Mouse (Mus musculus) thymus, postnatal 0 days (tissue): ENCODE measurements at regions not wholly inside any gene's neighbourhood (a gene's known extent, or its start where the extent isn't known, plus 50 kb on each side); places are given as distances from the start of the nearest gene placed in this dataset.

Experiments
- DNase-seq: peaks from one replicate; pipeline ENCODE4 v3.0.0-alpha.2; 2015; ENCODE audit warnings: low spot score

DNA sequence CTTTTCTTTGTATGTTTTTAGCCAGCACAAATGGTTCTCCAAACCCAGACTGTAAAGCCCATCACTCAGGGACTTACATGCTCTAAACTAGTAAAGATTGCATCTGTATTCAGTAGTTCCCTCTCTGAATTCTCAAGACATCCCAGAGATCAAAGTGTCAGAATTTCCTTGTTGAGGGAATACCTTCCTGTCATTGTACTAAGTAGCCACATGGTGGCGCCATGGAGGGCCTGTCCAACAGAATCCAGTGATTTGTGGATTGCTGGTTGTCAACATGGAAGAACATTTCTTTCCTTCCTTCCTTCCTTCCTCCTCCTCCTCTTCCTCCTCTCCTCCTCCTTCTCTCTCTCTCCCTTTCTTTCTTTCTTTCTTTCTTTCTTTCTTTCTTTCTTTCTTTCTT, 93.6 kb upstream of the Trpm1 start:
- DNase-seq = peak; percentile 54

DNA sequence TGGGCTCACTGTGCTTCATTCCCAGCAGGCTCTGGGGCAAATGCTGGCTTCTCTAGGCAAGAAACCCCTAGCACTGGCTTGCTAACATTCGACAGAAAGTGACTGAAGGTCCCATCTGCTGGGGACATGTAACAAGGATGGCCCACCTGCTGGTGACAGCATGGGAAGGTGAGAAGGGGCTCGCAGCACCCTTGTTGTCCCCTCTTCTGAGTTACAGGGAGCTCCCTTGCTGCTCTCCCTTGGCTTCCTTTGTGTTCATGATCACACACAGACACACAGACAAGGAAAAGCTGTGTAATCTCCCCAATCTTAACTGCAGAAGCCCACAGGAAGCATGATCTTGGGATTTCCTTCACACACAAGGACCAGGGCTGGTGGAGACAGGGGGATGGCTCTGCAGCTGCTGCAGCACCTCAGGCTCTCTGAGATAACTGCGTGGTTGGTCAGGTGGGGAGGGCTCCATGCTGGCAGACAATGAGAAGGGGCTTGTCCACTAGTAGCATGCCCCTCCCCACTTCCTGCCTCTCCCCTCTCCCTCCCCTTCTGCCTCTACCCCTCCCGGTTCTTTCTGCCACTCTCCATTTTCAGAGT, 95.3 kb upstream of the Trpm1 start:
- peak; percentile 46 for DNase-seq

DNA sequence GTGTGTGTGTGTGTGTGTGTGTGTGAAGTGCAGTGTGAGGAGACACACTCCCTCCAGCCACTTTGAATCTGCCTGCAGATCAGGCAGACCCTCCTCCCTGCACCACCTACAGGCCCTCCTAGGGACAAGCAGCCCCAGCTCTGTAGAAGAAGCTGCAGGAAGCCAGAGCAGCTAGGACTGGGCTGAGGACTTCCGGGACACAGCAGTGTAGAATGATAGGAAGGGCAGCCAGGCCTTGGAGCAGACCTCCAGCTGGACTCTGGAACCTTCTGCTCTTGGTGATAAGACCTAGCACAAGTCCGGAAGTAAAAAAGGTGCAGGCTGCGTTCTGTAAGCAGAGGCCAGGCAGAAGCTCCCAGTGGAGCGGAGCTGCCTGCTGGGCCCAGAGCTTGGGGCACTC, 95.8 kb upstream of the Trpm1 start:
- DNase-seq = peak; percentile 79

DNA sequence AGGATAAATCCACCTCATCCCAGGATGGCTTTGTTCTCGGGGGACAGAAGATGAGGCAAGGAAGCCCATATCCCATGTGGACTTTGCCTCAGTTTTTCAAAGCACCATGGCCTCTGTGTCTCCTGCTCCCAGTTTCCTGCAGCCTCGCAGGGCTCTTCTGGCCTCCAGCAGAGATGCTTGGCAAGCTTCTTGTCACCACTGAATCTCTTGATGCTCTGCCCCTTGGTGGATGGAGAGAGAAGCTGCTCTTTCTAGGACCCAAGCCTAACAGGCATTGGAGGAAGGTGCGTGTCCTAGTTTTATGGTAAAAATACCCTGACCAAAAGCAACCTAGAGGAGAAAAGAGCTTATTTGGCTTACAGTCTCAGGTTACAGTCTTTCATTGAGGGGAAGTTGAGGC, 97.1 kb upstream of the Trpm1 start:
- DNase-seq = no peak

DNA sequence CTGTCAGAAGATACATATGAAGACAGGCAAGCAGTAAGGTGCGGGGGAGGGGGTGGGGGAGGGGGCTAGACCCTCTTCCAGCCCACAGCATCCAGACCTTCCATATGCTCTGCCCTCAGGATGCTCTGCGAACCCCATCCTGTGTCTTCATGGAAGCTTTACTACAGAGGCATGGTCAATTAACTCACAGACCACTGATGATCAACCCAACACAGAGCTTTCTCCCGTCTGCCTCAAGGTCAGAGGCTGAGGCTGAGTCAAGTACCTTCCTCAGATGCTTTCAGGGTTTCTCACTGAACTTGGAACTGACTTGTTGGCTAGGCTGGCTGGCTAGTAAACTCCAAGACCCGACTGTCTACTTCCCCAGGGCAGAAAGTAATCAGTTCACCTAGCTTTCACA, 98.6 kb upstream of the Trpm1 start:
- no peak for DNase-seq

DNA sequence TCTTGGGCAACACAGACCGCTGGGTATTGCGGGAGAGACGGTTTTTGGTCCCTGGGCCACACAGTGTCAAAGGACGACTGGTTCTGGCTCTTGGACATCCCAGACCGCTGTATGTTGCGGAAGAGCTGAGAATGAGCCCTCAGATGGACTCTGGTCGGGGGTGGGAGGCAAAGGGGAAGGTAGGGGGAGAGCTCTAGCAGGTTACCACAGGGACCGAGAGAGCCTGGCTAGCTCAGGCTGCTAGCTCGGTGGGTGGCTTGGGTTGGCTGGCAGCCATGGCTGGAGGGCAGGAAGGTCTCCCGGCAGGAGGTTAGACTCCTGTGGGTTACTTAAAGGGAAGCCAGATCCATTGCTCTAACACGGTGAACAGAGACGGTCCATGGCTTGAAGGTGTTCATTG, 99.9 kb upstream of the Trpm1 start:
- no peak for DNase-seq

DNA sequence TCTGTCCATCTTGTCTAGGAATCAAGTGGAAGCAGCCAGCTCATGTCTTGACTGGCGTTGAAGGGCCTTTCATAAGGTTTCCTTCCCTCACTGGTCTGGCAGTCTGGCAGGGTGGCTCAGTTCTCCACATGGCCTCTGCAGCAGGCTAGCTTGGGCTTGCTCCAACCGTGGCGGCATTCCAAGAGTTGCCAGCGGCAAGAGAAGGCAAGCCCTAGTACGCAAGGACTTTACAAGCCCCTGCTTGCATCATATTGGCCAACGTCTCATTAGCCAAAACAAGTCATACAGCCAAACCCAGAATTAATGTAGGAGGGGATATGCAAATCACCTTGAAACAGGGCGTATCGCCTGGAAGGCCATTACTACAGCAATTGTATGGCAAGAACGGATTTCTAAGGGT, 101.2 kb upstream of the Trpm1 start:
- DNase-seq = no peak

DNA sequence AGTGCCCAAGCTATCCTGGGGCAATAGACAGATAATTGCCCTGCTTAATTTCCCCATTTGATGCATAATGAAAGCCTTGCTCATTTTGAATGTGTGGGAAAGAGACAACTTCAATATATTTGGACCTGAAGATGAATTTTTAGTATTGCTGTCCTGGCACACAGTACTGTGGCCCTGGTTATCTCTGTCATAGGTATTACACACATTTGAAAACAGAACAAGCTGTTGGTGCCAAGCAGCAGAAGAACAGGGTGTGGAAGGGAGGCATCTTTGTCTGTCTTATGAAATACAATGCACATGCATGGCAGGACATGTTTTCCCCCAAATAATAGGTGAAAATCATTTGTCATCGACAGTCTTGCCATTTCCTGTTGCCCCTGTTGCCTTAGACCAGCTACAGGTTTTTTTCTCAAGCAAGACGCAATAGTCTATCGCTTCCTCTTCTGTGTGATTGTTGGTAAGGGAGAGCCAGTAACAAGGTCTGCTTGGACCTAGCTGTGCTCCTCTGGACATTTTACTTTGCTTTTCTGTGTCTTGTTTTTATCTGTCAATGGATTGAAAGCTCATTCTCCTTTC, 102.7 kb upstream of the Trpm1 start:
- no peak for DNase-seq

DNA sequence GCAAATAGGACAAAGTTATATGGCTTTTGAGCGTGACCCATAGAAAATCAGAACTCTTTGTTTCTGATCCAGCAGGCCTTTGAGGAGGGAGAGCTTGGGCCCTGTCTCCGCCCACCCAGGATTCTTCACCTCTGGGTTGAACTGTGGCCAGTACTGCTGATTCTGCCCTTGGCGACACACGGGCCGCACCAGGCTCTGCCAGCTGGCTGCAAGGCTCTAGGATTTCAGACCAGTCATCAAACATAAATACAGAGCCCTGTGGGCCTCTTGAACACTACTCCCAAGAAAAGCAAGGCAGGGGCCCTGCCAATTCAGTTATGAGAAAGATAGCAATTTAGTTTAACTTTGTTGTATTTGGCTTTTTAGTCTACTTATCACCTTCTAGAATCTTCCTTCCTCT, 103.4 kb upstream of the Trpm1 start:
- no peak for DNase-seq

DNA sequence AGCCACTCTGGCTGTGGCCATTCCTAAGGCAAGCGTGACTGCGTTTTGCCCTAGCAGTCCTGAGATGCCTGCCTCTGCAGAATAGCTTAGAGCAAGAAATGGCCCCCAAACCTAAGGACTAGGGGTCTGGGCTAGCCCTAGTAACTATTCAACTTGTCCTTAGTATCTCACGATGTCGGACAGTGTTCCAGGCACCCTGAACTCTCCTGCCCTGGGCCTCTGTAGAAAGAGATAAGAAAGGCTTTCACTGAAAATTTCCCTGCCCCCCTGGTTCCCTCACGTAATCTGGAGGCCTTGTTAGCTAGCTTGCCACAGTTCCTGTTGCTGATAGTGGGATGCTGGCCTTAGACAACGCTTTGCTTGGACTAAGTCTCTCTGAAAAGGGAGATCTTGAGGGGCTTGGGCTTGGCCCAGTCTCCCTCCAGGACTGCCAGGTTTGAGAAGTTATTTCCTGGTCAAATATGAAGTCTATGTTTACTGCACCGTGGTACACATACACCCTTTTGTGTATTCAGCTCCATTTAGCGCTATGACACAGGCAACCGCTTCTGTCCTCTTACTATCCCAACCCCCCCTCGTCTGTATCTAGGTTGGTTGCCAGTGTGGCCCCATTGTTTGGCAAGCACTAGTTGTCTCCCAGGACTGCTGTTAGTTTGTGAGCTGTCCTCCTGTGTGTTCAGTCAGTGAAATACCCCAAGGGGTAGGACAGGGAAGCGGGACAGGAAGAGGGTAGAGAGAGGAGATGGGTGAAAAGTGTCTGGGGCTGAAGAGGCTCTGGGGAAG, 104.3 kb upstream of the Trpm1 start:
- peak; percentile 43 for DNase-seq

DNA sequence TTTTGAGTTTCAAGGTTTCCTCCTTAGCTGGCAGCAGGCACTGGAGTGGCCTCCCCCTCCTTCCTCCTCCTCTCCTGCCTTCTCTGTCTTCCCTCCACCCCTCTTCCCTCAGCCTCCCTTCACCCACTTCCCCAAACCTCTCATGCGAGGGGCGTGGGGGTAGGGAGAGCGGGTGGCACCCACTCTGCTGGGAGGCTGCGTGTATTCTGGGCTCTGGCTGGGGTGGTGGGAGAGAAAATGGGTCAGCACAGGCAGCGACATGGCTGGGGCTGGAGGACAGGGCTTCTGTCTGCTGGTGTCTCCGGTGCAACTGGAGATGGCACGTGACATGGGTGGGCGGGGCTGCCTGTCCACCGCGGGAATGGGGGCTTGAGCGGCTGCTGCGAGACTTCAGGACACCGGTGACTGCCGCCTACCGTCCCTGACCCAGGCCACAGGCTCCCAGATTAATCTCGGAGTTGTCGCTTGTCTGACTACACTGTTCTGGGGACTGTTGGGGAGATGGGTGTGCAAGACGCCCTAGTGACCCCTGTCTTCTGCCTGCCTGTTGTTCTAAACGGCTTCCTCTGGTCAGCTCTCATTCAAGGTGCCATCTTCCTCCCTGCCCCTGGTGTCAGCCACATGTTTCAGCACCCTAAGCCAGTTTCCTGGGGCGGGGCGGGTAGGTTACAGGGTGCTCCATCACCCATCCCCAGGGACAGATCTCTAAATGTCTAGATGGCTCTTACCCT, 105.0 kb upstream of the Trpm1 start:
- peak; percentile 65 for DNase-seq

DNA sequence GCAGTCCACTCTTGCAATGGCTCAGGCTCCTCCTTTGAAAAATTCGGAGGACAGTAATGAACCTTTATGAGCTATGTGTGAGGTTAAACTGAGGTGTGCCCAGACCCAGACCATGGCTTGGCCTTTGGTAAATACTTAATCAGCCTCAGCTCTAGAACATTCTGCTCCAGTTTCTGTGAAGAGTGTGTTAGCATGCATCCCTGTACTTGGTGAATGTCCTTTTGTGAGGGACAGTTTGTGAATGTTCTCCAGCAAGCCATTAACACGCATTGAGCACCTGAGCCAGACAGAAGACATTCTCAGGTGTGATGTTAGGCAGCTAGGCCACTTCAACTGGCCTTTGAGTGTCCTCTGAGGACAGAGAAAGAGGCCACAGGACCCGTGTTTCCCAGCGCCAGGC, 105.8 kb upstream of the Trpm1 start:
- no peak for DNase-seq

DNA sequence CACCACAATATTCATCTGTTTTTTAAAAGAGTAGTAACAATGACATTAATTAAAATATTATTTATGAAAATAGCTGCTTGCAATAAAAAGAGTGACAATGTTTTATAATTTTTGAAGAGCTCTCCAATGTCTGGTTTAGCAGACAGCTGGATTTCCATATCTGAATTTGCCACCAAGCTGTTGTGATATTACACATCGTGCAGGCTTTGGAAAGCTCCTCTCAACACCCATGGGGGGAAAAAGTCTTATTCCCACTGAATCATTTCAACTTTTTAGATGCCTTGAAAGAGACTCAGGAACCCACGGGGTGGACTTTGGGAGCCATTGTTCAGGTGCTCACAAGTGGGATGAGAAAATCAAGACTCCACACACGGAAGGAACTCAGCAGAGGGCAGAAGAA, 106.6 kb upstream of the Klf13 start:
- DNase-seq = no peak

DNA sequence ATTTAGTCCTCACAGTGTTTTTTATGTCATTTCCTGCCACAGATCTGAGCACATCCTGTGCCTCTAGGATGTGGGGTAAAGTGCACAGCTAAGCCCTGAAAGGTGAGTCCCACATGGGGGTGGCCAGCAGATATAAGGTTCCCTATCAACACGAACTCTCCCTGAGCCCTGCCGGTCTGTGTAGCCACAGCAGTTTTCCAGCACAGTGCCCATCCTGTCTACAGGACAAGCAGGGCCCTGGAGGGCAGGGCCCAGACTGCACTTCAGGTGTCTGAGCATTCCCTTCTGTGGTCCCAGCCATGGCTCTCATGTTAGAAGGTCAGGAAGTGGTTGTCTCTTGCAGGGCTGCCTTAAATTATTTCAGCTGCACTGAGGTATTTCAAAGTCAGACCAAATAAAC, 104.3 kb upstream of the Klf13 start:
- DNase-seq = peak; percentile 86

DNA sequence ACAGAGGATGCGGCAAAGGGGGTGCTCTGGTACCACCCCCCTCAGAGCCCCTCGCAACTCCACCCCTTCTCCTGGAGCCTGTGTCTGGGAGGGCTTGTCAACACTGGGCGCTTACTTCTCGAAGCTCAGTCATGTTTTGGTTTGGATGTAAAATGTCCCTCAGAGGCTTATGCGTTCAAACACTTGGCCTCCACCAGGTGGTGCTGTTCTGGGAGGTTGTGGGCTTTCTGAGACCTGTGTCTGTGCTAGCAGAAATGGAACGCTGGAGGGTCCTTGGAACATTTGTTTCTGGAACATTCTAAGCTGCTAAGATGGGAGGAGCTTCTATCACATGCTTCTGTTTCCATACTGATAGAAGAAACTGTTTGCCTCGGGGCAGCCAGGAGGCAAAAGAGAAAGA, 102.6 kb upstream of the Klf13 start:
- DNase-seq = no peak

DNA sequence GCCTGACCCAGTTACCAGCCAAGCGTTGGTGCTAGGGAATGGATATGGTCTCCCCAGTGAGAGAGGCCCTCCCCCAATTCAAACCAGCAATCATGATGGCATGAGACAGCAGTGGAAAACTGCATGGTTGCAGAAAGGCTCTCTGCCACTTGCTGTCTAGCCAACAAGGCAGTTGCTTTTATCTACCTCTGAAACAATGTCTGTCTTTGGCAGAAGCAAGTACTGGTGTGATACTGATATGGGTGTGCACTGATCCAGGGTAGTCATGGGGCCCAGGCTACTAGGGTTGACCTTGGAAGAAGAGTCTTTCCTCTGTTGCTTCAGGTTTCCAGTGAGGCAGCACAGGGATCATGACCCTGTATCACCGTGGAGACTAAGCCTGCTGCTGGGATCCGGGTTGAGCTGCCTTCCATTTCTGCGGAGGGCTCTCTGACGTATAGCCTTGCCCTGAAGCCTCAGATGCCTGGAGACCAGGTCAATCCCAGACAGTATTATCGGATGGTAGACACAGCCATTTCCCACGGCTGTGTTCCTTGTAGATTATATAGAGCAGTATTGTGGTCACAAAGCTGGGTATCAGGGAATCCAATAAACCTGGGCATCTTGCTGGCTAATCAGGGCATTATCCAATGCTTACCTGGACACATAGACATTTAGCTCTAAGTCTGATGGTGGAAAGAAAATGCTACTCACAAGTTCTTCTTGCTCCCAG, 101.5 kb upstream of the Klf13 start:
- DNase-seq = no peak

DNA sequence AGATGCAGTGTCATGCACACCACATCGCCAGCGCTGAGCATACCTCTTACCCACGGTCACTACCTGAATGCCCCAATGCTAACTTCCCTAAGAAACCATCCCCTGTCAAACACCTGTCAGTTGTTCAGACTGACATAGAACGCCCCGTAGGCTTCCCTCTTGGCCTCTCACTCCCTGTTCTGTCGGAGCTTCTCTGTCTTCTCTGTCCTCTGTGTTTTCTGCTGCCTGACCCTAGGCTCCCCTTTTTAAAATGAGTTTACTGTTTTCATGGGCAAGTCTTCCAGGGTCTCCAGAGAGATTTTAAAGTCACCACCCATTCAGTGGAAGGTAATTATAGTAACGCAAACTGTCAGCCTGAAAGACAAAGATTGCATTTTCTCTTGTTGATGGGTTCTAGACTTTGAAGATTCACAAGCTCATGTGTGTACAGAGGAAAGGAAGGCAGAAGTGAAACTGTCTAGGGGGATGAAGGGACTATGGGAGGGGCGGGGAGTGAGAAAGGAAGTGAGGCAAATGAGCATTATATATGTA, 99.1 kb upstream of the Klf13 start:
- peak; percentile 54 for DNase-seq

DNA sequence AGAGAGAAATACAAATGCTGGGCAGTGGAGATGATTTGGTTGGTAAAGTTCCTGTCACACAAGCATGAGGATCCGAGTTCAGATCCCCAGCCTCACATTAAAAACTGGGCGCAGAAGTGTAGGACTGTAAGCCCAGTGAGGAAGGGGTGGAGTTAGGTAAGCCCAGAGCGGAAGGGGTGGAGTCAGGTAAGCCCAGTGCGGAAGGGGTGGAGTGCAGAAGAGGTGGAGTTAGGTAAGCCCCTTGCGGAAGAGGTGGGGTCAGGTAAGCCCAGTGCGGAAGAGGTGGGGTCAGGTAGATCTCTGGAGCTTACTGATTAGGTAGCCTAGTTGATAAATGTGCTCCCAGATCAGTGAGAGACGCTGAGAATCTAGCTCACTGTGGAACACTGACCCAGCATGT, 97.4 kb upstream of the Klf13 start:
- DNase-seq = no peak

DNA sequence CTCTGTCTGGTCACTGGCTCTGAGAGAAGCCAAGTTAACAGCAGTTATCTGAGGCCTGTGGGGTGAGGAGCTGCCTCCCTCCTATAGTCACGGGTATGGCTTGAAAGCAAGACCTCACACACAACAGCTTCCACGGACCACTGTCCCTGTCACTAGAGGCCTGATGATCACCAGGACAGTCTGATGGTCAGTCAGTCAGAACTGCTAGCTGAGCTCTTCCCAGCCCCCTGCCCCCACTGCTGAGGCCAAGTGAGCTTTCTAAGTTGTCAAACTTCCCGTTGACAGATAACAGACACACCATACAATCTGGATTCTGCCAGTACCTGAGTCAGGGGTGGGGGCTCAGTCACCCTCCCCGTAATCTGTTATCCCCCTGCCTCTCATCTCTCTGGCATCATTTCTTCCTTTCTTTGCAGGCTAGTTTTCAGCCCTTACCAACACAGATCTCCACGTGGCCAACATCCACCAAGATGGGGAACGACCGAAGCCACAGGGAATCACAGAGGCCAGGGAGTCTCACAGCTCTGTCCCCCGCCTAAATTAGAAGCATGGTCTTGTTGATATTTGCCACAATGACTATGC, 96.4 kb upstream of the Klf13 start:
- DNase-seq = no peak

DNA sequence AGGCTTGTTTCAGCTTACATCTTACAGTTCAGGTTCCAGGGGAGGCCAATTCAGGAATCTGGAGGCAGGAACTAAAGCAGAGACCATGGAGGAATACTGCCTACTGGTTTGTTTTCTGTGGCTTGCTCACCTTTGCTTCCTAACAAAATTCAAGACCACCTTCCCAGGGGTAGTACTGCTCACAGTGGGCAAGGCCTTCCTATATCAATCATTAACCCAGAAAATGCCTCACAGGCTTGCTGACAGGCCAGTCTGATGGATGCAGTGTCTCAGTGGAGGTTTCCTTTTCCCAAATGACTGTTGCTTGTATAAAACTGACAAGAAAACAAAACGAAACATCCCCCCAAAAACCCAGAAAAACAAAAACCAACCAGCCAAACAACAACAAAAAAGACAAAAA, 95.8 kb upstream of the Klf13 start:
- no peak for DNase-seq

DNA sequence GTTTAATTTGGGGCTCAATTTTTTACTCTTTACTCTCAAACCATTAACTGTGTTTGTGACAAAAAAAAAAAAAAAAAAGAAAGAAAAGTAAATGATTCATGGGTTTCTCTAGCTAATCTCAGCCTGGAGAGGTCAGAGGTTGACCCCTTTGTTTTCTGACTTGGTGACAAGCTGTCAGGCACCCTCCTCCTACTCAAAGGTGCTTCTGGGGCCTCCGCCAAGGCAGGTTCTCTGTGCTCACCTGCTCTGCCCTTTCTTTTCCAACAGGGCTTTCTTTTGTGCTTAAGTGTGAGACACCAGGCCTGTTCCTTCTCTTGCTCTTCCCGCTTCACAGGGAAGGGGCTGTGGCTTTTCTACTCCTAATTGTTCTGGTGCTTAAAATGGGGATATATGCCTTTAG, 94.7 kb upstream of the Klf13 start:
- DNase-seq = peak; percentile 30
